Mouse (Mus musculus) heart, postnatal 0 days (tissue): ENCODE data around the gene Shisa7. TPM values are rescaled to one million over a fixed set of nuclear protein-coding genes. Genes with fewer than 3 reads are reported as not detected.
"Not testable (repeated sequence)": the region's sequence is repeated elsewhere in the genome, so short reads cannot be mapped to it uniquely, and the experiment has no call there.

Experiments used
- ATAC-seq: fragments of 200-750 bp; cut with Nextera tagmentation; 2 replicates; pipeline ENCODE4 v1.8.0; 2017; ENCODE audit warnings: low read depth, moderate number of reproducible peaks, moderate library complexity; ENCODE audit not compliant: insufficient read depth
- DNase-seq: peaks from one replicate; pipeline ENCODE4 v3.0.0-alpha.2; 2016; ENCODE audit warnings: low spot score
- H3K27ac ChIP-seq: fragments of 300-500 bp; sonication (generic); 2 replicates; pipeline ENCODE4 v1.5.1; 2014; ENCODE audit warnings: low read depth, mild to moderate bottlenecking
- H3K27me3 ChIP-seq: fragments of 300-500 bp; sonication (generic); 2 replicates; pipeline ENCODE4 v1.6.1; 2014; ENCODE audit warnings: low read length, mixed read lengths; ENCODE audit not compliant: control insufficient read depth, insufficient read depth
- H3K36me3 ChIP-seq: fragments of 300-500 bp; sonication (generic); replicated peaks from 2 replicates; pipeline ENCODE4 v1.6.1; 2014; ENCODE audit warnings: low read length, mixed read lengths; ENCODE audit not compliant: control insufficient read depth, insufficient read depth
- H3K4me1 ChIP-seq: fragments of 300-500 bp; sonication (generic); 2 replicates; pipeline ENCODE4 v1.6.1; 2014; ENCODE audit warnings: antibody characterized with exemption; ENCODE audit not compliant: control insufficient read depth, insufficient read depth
- H3K4me2 ChIP-seq: fragments of 300-500 bp; sonication (generic); 2 replicates; pipeline ENCODE4 v1.6.1; 2014; ENCODE audit warnings: low read depth, mild to moderate bottlenecking, low read length, moderate library complexity
- H3K4me3 ChIP-seq: fragments of 300-500 bp; sonication (generic); 2 replicates; pipeline ENCODE4 v1.5.1; 2014; ENCODE audit warnings: low read depth, low read length
- H3K9ac ChIP-seq: fragments of 300-500 bp; sonication (generic); replicated peaks from 2 replicates; pipeline ENCODE4 v1.6.1; 2014; ENCODE audit warnings: low read depth, low read length, mixed read lengths
- H3K9me3 ChIP-seq: fragments of 300-500 bp; sonication (generic); replicated peaks from 2 replicates; pipeline ENCODE4 v1.6.1; 2016; ENCODE audit warnings: low read length; ENCODE audit not compliant: control insufficient read depth
- CTCF ChIP-seq: IDR thresholded peaks from 2 replicates; pipeline ENCODE4 v1.5.1; 2016; ENCODE audit warnings: antibody characterized with exemption, control low read depth, low read depth
- EP300 ChIP-seq: IDR thresholded peaks from 2 replicates; pipeline ENCODE4 v1.6.1; 2016; ENCODE audit warnings: antibody characterized with exemption, low read depth
- WGBS: fragments of 180-500 bp; shearing (Covaris S2); extraction: QIAGEN DNeasy Blood & Tissue Kit; methylation state at CpG from one replicate; pipeline ENCODE4 v1.1.7; 2014; 5-methylcytosine and 5-hydroxymethylcytosine counted together
- polyA plus RNA-seq: library from polyadenylated mRNA; unstranded; fragments of >200 nt; fragmentation: Nextera tagmentation; extraction: Ambion mirVana; gene quantifications from 2 replicates; pipeline ENCODE4 v1.2.1, GENCODE M21; 2015
- total RNA-seq: library from RNA; depleted of rRNA; stranded (reverse); fragments of >200 nt; gene quantifications from 2 replicates; pipeline ENCODE4 v1.2.3, GENCODE M21; 2014; ENCODE audit warnings: low replicate concordance; rRNA removed

The Shisa7 gene
- 0.23 TPM in 1 of 2 replicates, not detected in the other for total RNA-seq
- not detected in 2 replicates for polyA plus RNA-seq

DNA sequence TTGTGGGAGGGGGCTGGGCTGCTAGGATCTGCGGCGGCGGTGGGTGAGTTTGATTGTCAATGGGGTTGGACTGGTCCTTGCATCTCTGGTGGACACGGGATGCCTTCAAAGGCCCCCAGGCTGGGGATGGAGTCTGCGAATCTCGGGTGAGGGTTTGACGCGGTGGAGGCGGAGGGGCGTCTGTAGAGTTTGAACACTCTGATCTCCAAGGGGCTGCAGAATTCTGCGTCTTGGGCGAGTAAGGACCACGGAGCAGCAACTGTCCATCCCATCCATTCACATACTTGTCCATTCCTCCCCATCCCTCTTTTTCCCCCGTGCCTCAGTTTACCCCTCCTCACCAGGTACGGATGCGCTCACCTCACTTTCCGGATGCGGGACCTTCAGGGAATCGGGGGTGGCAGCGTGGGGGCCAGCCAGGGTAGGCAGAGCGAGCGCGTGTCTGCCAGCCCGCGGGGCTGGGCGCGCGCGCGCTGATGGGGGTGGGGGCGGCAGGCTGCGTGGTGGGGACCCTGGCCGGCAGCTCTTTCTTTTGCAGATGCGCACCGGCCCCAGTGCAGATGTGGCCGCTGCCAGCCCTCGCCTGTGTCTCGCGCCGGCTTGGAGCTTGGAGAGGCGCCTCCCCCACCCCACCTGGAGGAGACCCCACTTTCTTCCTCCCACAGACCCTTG is at the start of gene Shisa7:
Gene Shisa7 (minus strand): TSS at position 452 of the 672 bp plus-strand sequence.
- no peak for DNase-seq
- Histone ChIP-seq H3K4me1 (no peaks in the 10 kb centered on the region), H3K27ac (no peak within 1 kb of the TSS), H3K4me2 (peak within 1 kb of the TSS; percentile 46), H3K36me3 (no peaks in the 10 kb centered on the region), H3K9me3 (no peaks in the 10 kb centered on the region), H3K4me3 (peak within 1 kb of the TSS; percentile 34), H3K27me3 (peaks cover 57% of the 10 kb centered on the region), H3K9ac (no peak within 1 kb of the TSS)
- TF ChIP-seq CTCF (no peak), EP300 (no peak)
- no peak for ATAC-seq
- WGBS: 2% methylated on average over 38 of the region's 41 CpGs

DNA sequence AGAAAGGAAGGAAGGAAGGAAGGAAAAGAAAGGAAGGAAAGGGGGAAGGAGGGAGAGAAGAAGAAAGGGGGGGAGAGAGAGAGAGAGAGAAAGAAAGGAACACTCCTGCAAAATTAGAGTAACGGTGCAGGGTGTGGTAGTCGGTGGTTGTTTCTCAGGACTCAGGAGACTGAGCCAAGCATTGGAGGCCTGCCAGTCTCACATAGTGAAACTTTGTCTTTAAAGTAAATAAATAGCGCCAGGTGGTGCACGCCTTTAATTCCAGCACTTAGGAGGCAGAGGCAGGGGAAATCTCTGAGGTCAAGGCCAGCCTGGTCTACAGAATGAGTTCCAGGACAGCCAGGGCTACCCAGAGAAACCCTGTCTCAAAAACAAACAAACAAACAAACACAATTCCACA is 42.2 kb upstream of the Shisa7 start:
- no peak for ATAC-seq

DNA sequence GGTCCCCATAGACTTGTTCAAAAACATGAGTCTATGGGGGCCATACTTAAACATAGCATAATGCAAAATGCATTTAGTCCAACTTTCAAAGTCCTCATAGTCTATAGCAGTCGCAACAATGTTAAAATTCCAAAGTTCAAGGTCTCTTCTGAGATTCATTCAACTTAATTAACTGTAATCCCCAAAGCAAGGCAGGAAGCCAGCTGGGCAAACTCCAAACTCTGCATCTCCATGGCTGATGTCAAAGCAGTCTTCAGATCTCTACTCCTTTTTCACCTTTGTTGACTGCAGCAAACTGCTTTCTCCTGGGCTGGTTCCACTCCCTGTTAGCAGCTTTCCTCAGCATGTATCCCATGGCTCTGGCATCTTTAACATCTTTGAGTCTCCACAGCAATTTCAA is 34.5 kb upstream of the Shisa7 start:
- H3K9ac ChIP-seq, DNase-seq, H3K9me3 ChIP-seq, H3K4me2 ChIP-seq, ATAC-seq, H3K27ac ChIP-seq, H3K4me3 ChIP-seq, H3K36me3 ChIP-seq, H3K27me3 ChIP-seq: not testable (repeated sequence)
- H3K4me1 ChIP-seq: peaks cover 12% of the 10 kb centered on the region; the same call in 1 of the 2 replicates
- WGBS: 81% methylated on average over 1 of the region's 1 CpGs

More for the DNA sequence above, 42.2 kb upstream of the Shisa7 start:
- Histone ChIP-seq H3K27ac (no peak overlapping the region), H3K4me3 (no peak overlapping the region), H3K9ac (no peak overlapping the region), H3K9me3 (no peaks in the 10 kb centered on the region), H3K36me3 (0 out of 2 replicates have a peak, but pooled peaks cover 2% of the 10 kb centered on the region), H3K4me2 (no peak overlapping the region), H3K4me1 (no peaks in the 10 kb centered on the region), H3K27me3 (no peaks in the 10 kb centered on the region)
- 53% methylated on average over 4 of the region's 4 CpGs for WGBS
- TF ChIP-seq EP300 (no peak), CTCF (no peak)
- no peak for DNase-seq

DNA sequence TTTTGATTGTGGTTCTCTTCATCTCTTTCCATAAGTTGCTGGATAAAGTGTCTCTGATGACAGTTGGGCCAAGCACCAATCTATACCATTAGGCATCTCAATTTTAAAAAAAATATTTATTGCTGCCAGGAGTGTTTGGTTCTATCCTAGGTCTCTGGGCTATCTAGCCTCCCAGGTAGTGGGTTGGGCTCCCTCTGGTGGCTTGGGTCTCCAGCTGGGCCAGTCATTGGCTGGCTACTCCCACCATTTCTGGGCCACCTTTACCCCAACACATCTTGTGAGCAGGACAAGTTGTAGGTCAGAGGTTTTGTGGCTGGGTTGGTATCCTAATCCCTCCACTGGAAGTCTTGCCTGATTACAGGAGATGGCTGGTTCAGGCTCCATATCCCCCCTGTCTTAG is 33.7 kb upstream of the Shisa7 start:
- Histone ChIP-seq H3K9ac (peak overlapping the region; percentile 57; the same call in 1 of the 2 replicates), H3K36me3 (no peaks in the 10 kb centered on the region), H3K4me2 (peak overlapping the region; percentile 69), H3K27me3 (no peaks in the 10 kb centered on the region), H3K27ac (no peak overlapping the region), H3K4me3 (no peak overlapping the region), H3K4me1 (peaks cover 12% of the 10 kb centered on the region; the same call in 1 of the 2 replicates), H3K9me3 (no peaks in the 10 kb centered on the region)
- DNase-seq: no peak
- no peak for ATAC-seq
- TF ChIP-seq EP300 (no peak), CTCF (peak; percentile 26)

DNA sequence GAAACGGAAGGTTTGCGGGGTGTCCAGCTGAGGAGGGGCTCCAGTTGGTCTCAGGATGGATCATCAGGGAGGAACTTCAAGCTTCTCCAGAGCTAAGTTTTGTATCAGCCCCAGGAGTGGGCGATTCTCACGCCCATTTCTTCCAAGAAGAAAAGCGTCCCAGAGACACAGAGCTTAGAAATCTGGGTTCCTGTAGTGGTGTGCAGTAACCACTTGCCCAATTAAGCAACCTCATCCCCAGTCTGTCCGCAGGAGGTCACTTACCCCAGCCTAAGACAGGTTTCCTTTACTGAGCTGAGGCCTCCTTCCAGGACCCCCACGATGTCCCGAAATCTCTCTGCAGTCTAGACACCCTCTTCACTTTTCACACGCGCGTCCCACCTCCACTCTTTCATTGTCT is 32.7 kb upstream of the Shisa7 start:
- DNase-seq (no peak), ATAC-seq (peak; percentile 21; the same call in 1 of the 2 replicates)
- H3K9ac ChIP-seq: peak overlapping the region; percentile 57
- no peak for TF ChIP-seq CTCF
- peak; percentile 28 for TF ChIP-seq EP300
- peak overlapping the region; percentile 67 for H3K27ac ChIP-seq
- peak overlapping the region; percentile 54 for H3K4me3 ChIP-seq
- no peaks in the 10 kb centered on the region for H3K36me3 ChIP-seq
- 8% methylated on average over 11 of the region's 11 CpGs for WGBS
- no peaks in the 10 kb centered on the region for H3K9me3 ChIP-seq
- no peaks in the 10 kb centered on the region for H3K27me3 ChIP-seq
- peak overlapping the region; percentile 69 for H3K4me2 ChIP-seq
- H3K4me1 ChIP-seq: peaks cover 12% of the 10 kb centered on the region; the same call in 1 of the 2 replicates

DNA sequence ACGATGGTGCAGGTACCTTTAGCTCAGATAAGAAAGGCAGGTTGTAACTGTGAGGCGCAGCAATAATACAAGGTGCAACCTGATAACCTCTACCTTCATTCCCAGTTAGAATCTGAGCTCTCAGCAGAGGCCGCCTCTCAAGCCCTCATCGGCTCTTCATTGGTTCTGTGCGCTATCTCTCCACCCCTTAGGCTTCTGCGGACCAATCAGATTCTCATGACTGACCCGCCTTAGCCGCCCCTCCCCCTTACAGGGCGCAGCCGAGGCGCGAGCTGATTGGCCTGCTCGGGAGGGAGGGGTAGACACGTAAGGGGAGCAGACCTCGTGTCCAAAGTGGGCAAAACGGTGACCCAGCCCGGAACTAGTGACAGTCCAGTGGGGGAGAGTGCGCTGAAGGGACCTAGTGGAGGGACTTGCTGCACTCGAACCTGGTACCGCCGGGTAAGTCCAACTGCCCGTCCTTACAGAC is 32.3 kb upstream of the Shisa7 start, which contains the start of gene Isoc2a:
Gene Isoc2a (plus strand): TSS at position 401 of the 469 bp plus-strand sequence.
- H3K27ac ChIP-seq: peak within 1 kb of the TSS; percentile 71
- no peaks in the 10 kb centered on the region for H3K9me3 ChIP-seq
- no peaks in the 10 kb centered on the region for H3K36me3 ChIP-seq
- TF ChIP-seq EP300 (peak; percentile 88), CTCF (no peak)
- under 1% methylated on average over 22 of the region's 22 CpGs for WGBS
- peak within 1 kb of the TSS; percentile 69 for H3K4me2 ChIP-seq
- DNase-seq (peak; percentile 98), ATAC-seq (peak; percentile 100)
- peaks cover 12% of the 10 kb centered on the region; the same call in 1 of the 2 replicates for H3K4me1 ChIP-seq
- H3K9ac ChIP-seq: peak within 1 kb of the TSS; percentile 57
- peak within 1 kb of the TSS; percentile 54 for H3K4me3 ChIP-seq
- H3K27me3 ChIP-seq: no peaks in the 10 kb centered on the region
